Mouse (Mus musculus): ENCODE results near the gene Mex3d. TPM values are rescaled to one million over a fixed set of nuclear protein-coding genes. Genes with fewer than 3 reads are reported as not detected.

Gene Mex3d
- polyA plus RNA-seq, 1 experiment = 596 TPM

DNA sequence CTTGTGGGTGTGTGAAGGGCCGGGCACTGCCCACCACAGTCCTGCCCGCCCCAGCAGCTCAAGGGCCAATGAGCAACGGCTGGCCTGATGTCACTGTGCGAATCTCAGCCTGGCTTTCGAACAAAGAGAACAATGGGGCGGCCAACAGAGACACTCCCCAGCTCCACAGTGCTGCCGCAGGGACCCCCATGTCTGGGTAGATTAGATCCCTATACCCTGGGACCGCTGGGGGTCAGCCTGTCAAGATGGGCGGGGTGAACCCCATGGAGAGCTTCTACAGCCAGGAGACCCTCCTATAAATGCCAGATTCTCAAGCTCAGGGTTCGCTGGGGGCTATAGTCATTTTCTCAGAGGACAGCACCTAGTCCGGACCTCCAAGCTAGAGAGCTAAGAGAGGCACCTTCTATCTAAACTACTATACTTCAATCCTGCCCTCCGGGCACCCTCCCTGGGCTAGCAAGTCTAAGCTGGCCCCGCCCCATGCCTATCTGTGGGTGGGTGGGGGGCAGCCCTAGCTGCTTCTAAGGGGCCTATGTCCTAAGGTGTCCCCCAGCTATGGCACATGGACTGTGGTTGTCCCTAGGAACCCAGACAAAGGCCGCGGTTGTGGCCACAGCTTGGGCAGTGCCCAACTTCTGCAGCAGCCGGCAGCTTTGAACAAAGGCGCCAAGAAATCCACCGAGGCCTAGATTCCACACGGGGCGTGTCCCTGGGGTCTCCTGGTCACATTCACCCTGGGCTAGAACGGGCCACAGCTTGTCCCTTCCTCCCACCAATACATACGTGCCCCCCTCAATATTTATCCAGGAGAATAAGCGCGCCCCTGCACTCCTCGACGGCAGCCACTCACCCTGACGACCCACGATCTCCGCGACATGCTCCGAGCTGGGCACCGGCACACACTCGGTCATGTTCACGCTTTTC lies 1.4 kb downstream of the Mex3d start:
- Histone ChIP-seq H3K27ac (ENCODE audit: control insufficient read depth, insufficient read depth, low read depth, low read length) (peak overlapping the region; percentile 86), H3K4me3 (ENCODE audit: control insufficient read depth, low read depth, low read length) (peak overlapping the region; percentile 94), H3K27me3 (ENCODE audit: control insufficient read depth, insufficient read depth, low read length) (no peaks in the 10 kb centered on the region), H3K4me1 (ENCODE audit: control insufficient read depth, insufficient read depth, low read length) (peaks cover 17% of the 10 kb centered on the region), H3K36me3 (ENCODE audit: control insufficient read depth, insufficient read depth, low read length) (no peaks in the 10 kb centered on the region)
- TF ChIP-seq POLR2A (IDR thresholded peaks at IDR 0.05; ENCODE audit: control insufficient read depth, low read depth, low read length) (peak; percentile 22; the same call in 1 of the 2 replicates), CTCF (IDR thresholded peaks at IDR 0.05; ENCODE audit: control insufficient read depth, insufficient read depth, insufficient replicate concordance, low read depth, low read length) (no peak)

GRCm38 (mm10) chr10:80385310-80385709 lies 2.1 kb downstream of the Mex3d start:
- Histone ChIP-seq H3K4me3 (ENCODE audit: control insufficient read depth, low read depth, low read length) (peak overlapping the region; percentile 94), H3K4me1 (ENCODE audit: control insufficient read depth, insufficient read depth, low read length) (peaks cover 17% of the 10 kb centered on the region), H3K36me3 (ENCODE audit: control insufficient read depth, insufficient read depth, low read length) (no peaks in the 10 kb centered on the region), H3K27ac (ENCODE audit: control insufficient read depth, insufficient read depth, low read depth, low read length) (no peak overlapping the region), H3K27me3 (ENCODE audit: control insufficient read depth, insufficient read depth, low read length) (no peaks in the 10 kb centered on the region)
- TF ChIP-seq POLR2A (IDR thresholded peaks at IDR 0.05; ENCODE audit: control insufficient read depth, low read depth, low read length) = no peak
- TF ChIP-seq CTCF (IDR thresholded peaks at IDR 0.05; ENCODE audit: control insufficient read depth, insufficient read depth, insufficient replicate concordance, low read depth, low read length) = no peak

GRCm38 (mm10) chr10:80384709-80385108 lies 2.8 kb downstream of the Mex3d start:
- H3K27ac ChIP-seq (ENCODE audit: control insufficient read depth, insufficient read depth, low read depth, low read length) = no peak overlapping the region
- no peaks in the 10 kb centered on the region for H3K36me3 ChIP-seq (ENCODE audit: control insufficient read depth, insufficient read depth, low read length)
- H3K4me1 ChIP-seq (ENCODE audit: control insufficient read depth, insufficient read depth, low read length) = peaks cover 17% of the 10 kb centered on the region
- no peaks in the 10 kb centered on the region for H3K27me3 ChIP-seq (ENCODE audit: control insufficient read depth, insufficient read depth, low read length)
- no peak for TF ChIP-seq CTCF (IDR thresholded peaks at IDR 0.05; ENCODE audit: control insufficient read depth, insufficient read depth, insufficient replicate concordance, low read depth, low read length)
- TF ChIP-seq POLR2A (IDR thresholded peaks at IDR 0.05; ENCODE audit: control insufficient read depth, low read depth, low read length) = no peak
- peak overlapping the region; percentile 94 for H3K4me3 ChIP-seq (ENCODE audit: control insufficient read depth, low read depth, low read length)

GRCm38 (mm10) chr10:80384115-80384639 lies 3.3 kb downstream of the Mex3d start:
- Histone ChIP-seq H3K27me3 (ENCODE audit: control insufficient read depth, insufficient read depth, low read length) (no peaks in the 10 kb centered on the region), H3K4me3 (ENCODE audit: control insufficient read depth, low read depth, low read length) (peak overlapping the region; percentile 94), H3K4me1 (ENCODE audit: control insufficient read depth, insufficient read depth, low read length) (peaks cover 17% of the 10 kb centered on the region), H3K27ac (ENCODE audit: control insufficient read depth, insufficient read depth, low read depth, low read length) (no peak overlapping the region; the same call in 1 of the 2 replicates), H3K36me3 (ENCODE audit: control insufficient read depth, insufficient read depth, low read length) (no peaks in the 10 kb centered on the region)
- TF ChIP-seq POLR2A (IDR thresholded peaks at IDR 0.05; ENCODE audit: control insufficient read depth, low read depth, low read length) (no peak), CTCF (IDR thresholded peaks at IDR 0.05; ENCODE audit: control insufficient read depth, insufficient read depth, insufficient replicate concordance, low read depth, low read length) (no peak)

DNA sequence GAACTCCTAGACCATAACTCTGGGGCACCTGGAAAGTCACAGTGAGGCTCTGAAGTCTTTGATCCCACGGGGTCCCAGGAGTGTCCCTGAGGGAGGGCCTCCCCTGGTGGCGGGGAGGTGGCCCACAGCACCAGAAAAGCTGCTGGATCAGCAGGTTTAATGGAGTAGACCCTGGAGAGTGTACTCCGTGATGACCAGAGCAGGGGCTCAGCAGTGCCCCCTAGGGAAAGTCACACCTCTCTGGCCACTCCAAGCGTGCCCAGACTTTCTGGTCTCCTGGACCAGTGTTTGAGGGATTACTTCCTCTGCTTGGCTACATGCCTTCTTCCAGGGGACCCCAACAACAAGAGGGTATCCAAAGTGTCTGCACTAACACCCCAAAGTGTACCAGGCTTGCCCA lies 4.0 kb downstream of the Mex3d start:
- Histone ChIP-seq H3K4me3 (ENCODE audit: control insufficient read depth, low read depth, low read length) (peak overlapping the region; percentile 14; the same call in 1 of the 2 replicates), H3K27ac (ENCODE audit: control insufficient read depth, insufficient read depth, low read depth, low read length) (no peak overlapping the region; the same call in 1 of the 2 replicates), H3K4me1 (ENCODE audit: control insufficient read depth, insufficient read depth, low read length) (peaks cover 13% of the 10 kb centered on the region), H3K27me3 (ENCODE audit: control insufficient read depth, insufficient read depth, low read length) (no peaks in the 10 kb centered on the region), H3K36me3 (ENCODE audit: control insufficient read depth, insufficient read depth, low read length) (no peaks in the 10 kb centered on the region)
- TF ChIP-seq POLR2A (IDR thresholded peaks at IDR 0.05; ENCODE audit: control insufficient read depth, low read depth, low read length) = no peak

DNA sequence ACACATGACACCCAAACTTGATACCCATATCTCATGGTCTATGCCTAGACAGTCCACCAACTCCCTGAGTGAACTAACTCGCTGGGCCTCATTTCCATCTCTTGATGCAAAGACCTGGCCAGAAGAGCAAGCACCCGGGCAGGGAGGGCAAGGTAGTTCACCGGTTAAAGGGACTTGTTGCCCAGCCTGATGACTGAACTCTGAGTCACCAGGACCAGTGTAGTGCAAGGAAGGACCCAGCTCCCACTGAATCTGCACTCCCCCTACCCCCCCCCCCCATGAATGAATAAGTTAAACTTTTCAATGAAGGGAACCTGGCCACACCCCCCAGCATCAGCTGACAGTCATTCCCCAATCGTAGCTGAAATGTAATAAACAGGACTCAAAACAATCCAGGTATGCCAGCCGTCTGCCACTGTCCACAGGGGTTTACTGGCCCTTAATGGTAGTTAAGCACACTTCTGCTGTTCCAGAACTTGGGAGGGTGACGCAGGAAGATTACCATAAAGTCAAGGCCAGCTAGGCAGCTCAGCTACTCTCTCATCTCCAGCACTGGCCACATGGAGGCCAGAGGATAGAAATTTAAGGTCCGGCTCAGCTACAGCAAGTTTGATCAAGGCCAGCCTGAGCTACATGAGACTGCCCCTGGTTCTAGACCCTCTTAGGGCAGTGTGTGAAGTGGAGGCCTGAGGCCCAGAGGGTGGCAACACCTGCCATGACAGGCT lies 4.7 kb downstream of the Mex3d start:
- peak overlapping the region; percentile 1; the same call in 1 of the 2 replicates for H3K4me3 ChIP-seq (ENCODE audit: control insufficient read depth, low read depth, low read length)
- H3K36me3 ChIP-seq (ENCODE audit: control insufficient read depth, insufficient read depth, low read length) = no peaks in the 10 kb centered on the region
- TF ChIP-seq CTCF (IDR thresholded peaks at IDR 0.05; ENCODE audit: control insufficient read depth, insufficient read depth, insufficient replicate concordance, low read depth, low read length) = no peak
- TF ChIP-seq POLR2A (IDR thresholded peaks at IDR 0.05; ENCODE audit: control insufficient read depth, low read depth, low read length) = no peak
- no peaks in the 10 kb centered on the region for H3K27me3 ChIP-seq (ENCODE audit: control insufficient read depth, insufficient read depth, low read length)
- peaks cover 11% of the 10 kb centered on the region for H3K4me1 ChIP-seq (ENCODE audit: control insufficient read depth, insufficient read depth, low read length)
- no peak overlapping the region for H3K27ac ChIP-seq (ENCODE audit: control insufficient read depth, insufficient read depth, low read depth, low read length)

GRCm38 (mm10) chr10:80377716-80378115 lies 9.7 kb downstream of the Mex3d start:
- peaks cover 12% of the 10 kb centered on the region for H3K4me1 ChIP-seq (ENCODE audit: control insufficient read depth, insufficient read depth, low read length)
- H3K4me3 ChIP-seq (ENCODE audit: control insufficient read depth, low read depth, low read length) = no peak overlapping the region
- TF ChIP-seq CTCF (IDR thresholded peaks at IDR 0.05; ENCODE audit: control insufficient read depth, insufficient read depth, insufficient replicate concordance, low read depth, low read length) (peak; percentile 92), POLR2A (IDR thresholded peaks at IDR 0.05; ENCODE audit: control insufficient read depth, low read depth, low read length) (no peak)
- no peaks in the 10 kb centered on the region for H3K36me3 ChIP-seq (ENCODE audit: control insufficient read depth, insufficient read depth, low read length)
- H3K27ac ChIP-seq (ENCODE audit: control insufficient read depth, insufficient read depth, low read depth, low read length) = peak overlapping the region; percentile 24; the same call in 1 of the 2 replicates
- no peaks in the 10 kb centered on the region for H3K27me3 ChIP-seq (ENCODE audit: control insufficient read depth, insufficient read depth, low read length)

All from testis, adult 2 months (tissue).